Mouse (Mus musculus): ENCODE data around the gene Arf5.

GRCm38 (mm10) chr6:28418449-28418848, 4.9 kb upstream of the Arf5 start:
- TF ChIP-seq CTCF (IDR thresholded peaks at IDR 0.05; ENCODE audit: low read depth, low read length) (peak; percentile 40), POLR2A (IDR thresholded peaks at IDR 0.05; ENCODE audit: extremely low read depth, insufficient read depth, low read length) (no peak)
